Mouse (Mus musculus): ENCODE data around the gene Pea15a.

The Pea15a gene

GRCm38 (mm10) chr1:172177791-172178190 is 28.8 kb downstream of the Pea15a start:
- DNase-seq (ENCODE audit: low spot score) = no peak

GRCm38 (mm10) chr1:172173181-172173580 is 33.4 kb downstream of the Pea15a start:
- no peak for DNase-seq (ENCODE audit: low spot score)

GRCm38 (mm10) chr1:172172381-172172780 is 34.2 kb downstream of the Pea15a start:
- DNase-seq (ENCODE audit: low spot score) = no peak

GRCm38 (mm10) chr1:172169809-172170208 is 36.8 kb downstream of the Pea15a start:
- no peak for DNase-seq (ENCODE audit: low spot score)

- DNase-seq (ENCODE audit: low spot score) = no peak
Measured at GRCm38 (mm10) chr1:172167911-172168310, 38.7 kb downstream of the Pea15a start.

DNA sequence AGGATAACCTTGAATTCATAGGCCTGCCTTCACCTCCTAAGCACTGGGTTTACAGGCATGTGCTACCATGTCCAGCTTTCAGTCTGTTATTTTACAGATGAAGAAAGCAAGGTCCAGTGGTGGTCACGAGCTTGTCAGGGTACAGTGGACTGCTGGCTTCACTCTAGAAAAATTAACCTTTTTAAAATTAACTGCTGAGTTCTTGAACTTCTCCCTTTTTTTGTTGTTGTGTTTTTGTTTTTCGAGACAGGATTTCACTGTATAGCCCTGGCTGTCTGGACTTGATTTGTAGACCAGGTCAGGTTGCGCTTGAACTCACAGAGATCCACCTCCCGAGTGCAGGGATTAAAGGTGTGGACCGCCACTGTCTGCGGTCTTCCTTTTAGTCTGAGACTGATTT is 43.6 kb downstream of the Pea15a start:
- DNase-seq (ENCODE audit: low spot score) = no peak

- no peak for DNase-seq (ENCODE audit: low spot score)
Measured at GRCm38 (mm10) chr1:172162009-172162408, 44.6 kb downstream of the Pea15a start.

DNA sequence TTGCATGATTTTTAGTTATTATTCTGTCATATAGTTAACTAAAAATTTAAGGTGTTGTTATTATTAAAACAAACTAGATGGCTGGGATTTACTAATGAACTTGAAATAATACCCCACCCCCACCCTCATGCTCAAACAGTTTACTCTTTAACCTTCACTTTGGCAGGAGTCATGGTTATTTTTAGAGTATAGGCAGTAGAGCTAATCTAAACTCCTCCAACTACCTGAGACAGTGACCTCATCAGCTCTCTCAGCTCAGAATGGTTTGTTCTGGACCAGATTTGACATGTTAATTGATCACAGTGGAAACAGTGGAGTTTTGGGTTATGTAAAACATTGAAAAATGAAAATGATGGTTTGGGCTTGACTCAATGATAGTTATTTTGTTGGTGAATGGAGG is 46.1 kb downstream of the Pea15a start:
- DNase-seq (ENCODE audit: low spot score) = no peak

GRCm38 (mm10) chr1:172159970-172160369 is 46.6 kb downstream of the Pea15a start:
- DNase-seq (ENCODE audit: low spot score) = no peak

GRCm38 (mm10) chr1:172155518-172155917 is 51.1 kb downstream of the Pea15a start:
- DNase-seq (ENCODE audit: low spot score) = no peak

- no peak for DNase-seq (ENCODE audit: low spot score)
Measured at GRCm38 (mm10) chr1:172154536-172154935, 52.1 kb downstream of the Pea15a start.

DNA sequence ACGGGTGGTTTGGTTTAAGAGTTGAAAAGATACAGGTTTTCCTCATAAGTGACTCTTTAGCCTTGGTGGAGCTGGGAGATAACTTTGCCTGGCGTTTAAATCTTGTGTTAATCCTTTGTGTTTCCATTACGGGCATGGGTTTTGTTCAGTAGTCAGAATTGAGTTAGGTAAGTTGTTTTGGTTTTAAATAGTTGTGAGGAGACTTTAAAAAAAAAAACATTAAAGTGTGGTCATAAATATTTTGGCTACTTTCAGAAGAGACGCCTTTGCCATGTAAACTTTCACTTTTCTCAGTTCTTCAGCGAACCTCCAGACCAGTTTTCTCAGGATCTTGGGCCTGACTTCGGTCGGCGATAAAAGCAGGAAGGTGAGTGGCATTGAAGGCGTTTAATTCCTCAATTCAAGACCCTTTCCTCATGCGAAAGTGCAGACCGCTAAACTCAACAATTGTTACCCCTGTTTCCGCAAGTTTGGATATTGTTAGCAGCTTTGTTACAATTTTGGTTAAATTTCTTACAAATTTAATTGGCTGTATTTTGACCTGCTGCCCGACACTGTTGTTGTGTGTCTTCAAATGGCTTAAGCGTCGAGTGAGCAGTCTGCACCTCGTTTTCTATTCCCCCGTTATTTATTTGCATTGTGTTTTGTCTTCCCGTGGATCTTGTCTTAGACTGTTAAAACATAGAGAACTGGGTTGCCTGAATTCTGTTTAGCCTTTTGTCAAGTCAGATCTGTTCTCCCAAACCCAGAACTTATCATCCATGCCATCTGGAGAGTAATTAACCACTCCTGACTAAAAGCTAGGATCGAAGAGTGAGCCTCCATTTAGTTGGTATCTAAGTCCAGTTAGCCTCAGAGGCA is 57.4 kb downstream of the Pea15a start:
- no peak for DNase-seq (ENCODE audit: low spot score)

- peak; percentile 82 for DNase-seq (ENCODE audit: low spot score)
Measured at GRCm38 (mm10) chr1:172148279-172148954, 58.2 kb downstream of the Pea15a start.

DNA sequence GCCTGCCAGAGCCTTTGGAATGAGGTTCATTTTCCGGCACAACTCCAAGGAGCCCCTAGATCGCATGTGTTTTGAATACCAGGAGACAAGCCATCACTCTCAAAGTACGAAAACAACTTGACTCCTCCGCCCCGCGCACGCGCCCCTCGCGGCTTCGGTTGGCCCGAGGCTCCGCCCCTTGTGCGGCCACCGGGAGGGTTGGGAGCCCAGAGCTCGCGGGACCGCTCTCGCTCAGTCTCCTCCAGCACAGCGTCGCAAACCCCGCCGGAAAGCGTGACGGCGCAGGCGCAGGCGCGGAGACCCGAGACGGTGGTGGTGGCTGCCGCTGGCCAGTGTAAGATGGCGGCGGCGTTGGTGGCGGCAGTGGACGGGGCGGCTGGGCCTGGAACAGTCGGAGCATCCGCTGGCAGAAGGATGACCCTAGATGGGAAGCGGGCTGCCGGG is 58.7 kb downstream of the Pea15a start, which contains the start of gene Dcaf8:
TSS of gene Dcaf8 (plus strand) at position 250 of the 444 bp plus-strand sequence.
- peak; percentile 96 for DNase-seq (ENCODE audit: low spot score)
